In genomic region chr3:153354186-153354987, GRCm38 (mm10) we compare ENCODE assay signal across 19 mouse cellular contexts.
"Had no signal": no experiment of that assay in that cellular context is flagged by ENCODE, and none has a peak within 500 bp of the region (broad histone marks: within the 10 kb centered on the region; RNA-seq: fewer than 3 reads in every experiment).

No protein-coding gene starts in this region.

- H3K27me3 ChIP-seq: kidney, embryonic 15.5 days; limb, embryonic 12.5 days; limb, embryonic 15.5 days; midbrain, embryonic 13.5 days had no signal

- H3K27ac ChIP-seq: kidney, embryonic 15.5 days; left cerebral cortex, adult 2 months; limb, embryonic 12.5 days; limb, embryonic 15.5 days; liver, embryonic 14.5 days; macrophage; midbrain, embryonic 13.5 days had no signal

- H3K9ac ChIP-seq: kidney, embryonic 15.5 days; limb, embryonic 12.5 days; limb, embryonic 15.5 days; liver, embryonic 14.5 days; liver, postnatal 0 days; lung, embryonic 14.5 days; midbrain, embryonic 13.5 days had no signal

- H3K4me1 ChIP-seq: limb, embryonic 15.5 days had no signal

- H3K4me3 ChIP-seq: kidney, embryonic 15.5 days; left cerebral cortex, adult 2 months; limb, embryonic 12.5 days; limb, embryonic 15.5 days; midbrain, embryonic 13.5 days had no signal

- H3K4me2 ChIP-seq: kidney, embryonic 15.5 days; limb, embryonic 12.5 days; limb, embryonic 15.5 days; liver, embryonic 11.5 days; lung, embryonic 14.5 days; midbrain, embryonic 13.5 days had no signal

- DNase-seq: kidney, adult 8-10 months; kidney, postnatal 10 days; kidney, postnatal 4 days; layer of hippocampus, adult 9-11 months; layer of hippocampus, postnatal 36 days; left cerebral cortex, postnatal 4 days; liver, postnatal 0 days; lung, embryonic 14.5 days; thymus, adult 18-20 months; thymus, postnatal 36 days had no signal

- H3K9me3 ChIP-seq: kidney, embryonic 15.5 days; limb, embryonic 12.5 days; limb, embryonic 15.5 days; midbrain, embryonic 13.5 days had no signal

- ATAC-seq: liver, postnatal 0 days; lung, postnatal 0 days; midbrain, embryonic 13.5 days had no signal

- H3K36me3 ChIP-seq: kidney, embryonic 15.5 days; limb, embryonic 12.5 days; limb, embryonic 15.5 days; midbrain, embryonic 13.5 days had no signal
